22 mouse cellular contexts compared by ENCODE assay signal in the genomic region with DNA sequence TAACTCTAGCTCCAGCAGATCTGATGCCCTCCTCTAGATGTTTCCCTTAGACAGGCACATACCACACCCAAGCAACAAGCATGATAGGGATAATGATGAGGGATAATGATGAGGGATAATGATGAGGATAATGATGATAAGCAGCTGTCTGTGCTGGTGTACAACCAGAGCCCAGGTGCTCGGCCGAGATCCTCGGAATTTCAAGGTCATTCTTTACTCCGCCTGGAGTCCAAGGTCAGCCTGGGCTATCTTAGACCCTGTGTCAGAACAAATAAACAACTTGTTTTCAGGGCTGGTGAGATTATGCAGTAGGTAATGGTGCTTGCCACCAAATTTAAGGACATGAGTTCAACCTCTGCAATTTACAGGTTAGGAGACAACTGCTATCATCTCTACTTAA.
"Had no signal": no experiment of that assay in that cellular context is flagged by ENCODE, and none has a peak within 500 bp of the region (broad histone marks: within the 10 kb centered on the region; RNA-seq: fewer than 3 reads in every experiment).

No protein-coding gene starts in this region.

- H3K27me3 ChIP-seq: heart, embryonic 12.5 days; intestine, embryonic 15.5 days; limb, embryonic 12.5 days; liver, embryonic 13.5 days; liver, embryonic 15.5 days had no signal

- H3K4me3 ChIP-seq: gastrocnemius, adult 2 months; heart, embryonic 10.5 days; heart, embryonic 12.5 days; intestine, embryonic 15.5 days; layer of hippocampus, adult 2 months; left cerebral cortex, adult 2 months; limb, embryonic 10.5 days; limb, embryonic 12.5 days; liver, embryonic 13.5 days; liver, embryonic 15.5 days had no signal

- H3K9ac ChIP-seq: heart, embryonic 12.5 days; hindbrain, embryonic 14.5 days; intestine, embryonic 15.5 days; limb, embryonic 12.5 days; liver, embryonic 13.5 days; liver, embryonic 15.5 days had no signal

- H3K9me3 ChIP-seq: heart, embryonic 10.5 days; heart, embryonic 12.5 days; intestine, embryonic 15.5 days; limb, embryonic 10.5 days; limb, embryonic 12.5 days; liver, embryonic 13.5 days; liver, embryonic 15.5 days had no signal

- H3K27ac ChIP-seq: gastrocnemius, adult 2 months; heart, embryonic 10.5 days; hindbrain, embryonic 14.5 days; intestine, embryonic 15.5 days; layer of hippocampus, adult 2 months; left cerebral cortex, adult 2 months; limb, embryonic 10.5 days; limb, embryonic 12.5 days; liver, embryonic 13.5 days; liver, embryonic 15.5 days had no signal

- H3K36me3 ChIP-seq: heart, embryonic 10.5 days; heart, embryonic 12.5 days; intestine, embryonic 15.5 days; limb, embryonic 10.5 days; limb, embryonic 12.5 days; liver, embryonic 13.5 days; liver, embryonic 15.5 days had no signal

- DNase-seq: gastrocnemius, adult 2 months; gastrocnemius, postnatal 10 days; gastrocnemius, postnatal 25 days; heart, adult 18-20 months; heart, postnatal 14 days; heart, postnatal 36 days; kidney, adult 18-20 months; kidney, adult 8-10 months; kidney, postnatal 10 days; kidney, postnatal 25 days; kidney, postnatal 4 days; liver; liver, embryonic 13.5 days had no signal

- H3K4me1 ChIP-seq: heart, embryonic 10.5 days; heart, embryonic 12.5 days; intestine, embryonic 15.5 days; limb, embryonic 10.5 days; limb, embryonic 12.5 days had no signal
